Mouse (Mus musculus) adrenal gland, postnatal 14 days (tissue): ENCODE data around the gene Crip3. TPM values are rescaled to one million over a fixed set of nuclear protein-coding genes. Genes with fewer than 3 reads are reported as not detected.

Source experiments
- DNase-seq: peaks from one replicate; pipeline ENCODE4 v3.0.0; 2021; ENCODE audit warnings: mixed read lengths
- total RNA-seq: library from RNA; stranded (reverse); gene quantifications from 2 replicates; pipeline ENCODE4 v1.2.3, GENCODE M21; 2021

Crip3 gene
- total RNA-seq, 1 experiment from 2014 or later = 1.2 TPM

DNA sequence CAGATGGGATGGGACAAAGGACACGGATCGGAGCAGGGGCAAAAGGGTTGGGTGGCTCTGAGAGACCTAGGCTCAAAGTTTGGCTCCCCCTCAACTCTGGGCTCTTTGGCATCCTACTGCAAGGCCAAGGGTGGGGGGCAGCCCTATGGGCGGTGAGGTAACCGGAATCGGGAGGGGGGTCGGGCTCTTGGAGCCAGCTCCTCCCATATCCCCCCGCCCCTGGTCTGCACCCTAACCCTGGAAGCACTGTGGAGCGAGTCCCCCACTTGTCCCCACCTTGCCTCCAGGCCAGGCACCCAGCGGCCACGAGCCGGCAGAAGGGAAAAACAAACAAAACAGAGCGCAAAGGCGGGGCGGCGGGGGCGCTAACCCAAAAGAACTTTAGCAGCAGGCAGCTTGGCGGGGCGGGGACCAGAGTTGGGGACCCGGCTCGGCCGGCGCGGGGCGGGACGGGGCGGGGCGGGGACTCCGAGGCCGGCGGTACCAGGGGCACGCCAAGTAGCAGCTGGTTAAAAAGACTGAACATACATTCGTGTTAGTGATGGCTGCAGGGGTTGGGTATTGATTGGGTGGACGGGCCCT, 26.5 kb downstream of the Crip3 start:
- DNase-seq = peak; percentile 38

- peak; percentile 75 for DNase-seq
Observed at GRCm38 (mm10) chr17:46457791-46458190, 29.1 kb downstream of the Crip3 start.

DNA sequence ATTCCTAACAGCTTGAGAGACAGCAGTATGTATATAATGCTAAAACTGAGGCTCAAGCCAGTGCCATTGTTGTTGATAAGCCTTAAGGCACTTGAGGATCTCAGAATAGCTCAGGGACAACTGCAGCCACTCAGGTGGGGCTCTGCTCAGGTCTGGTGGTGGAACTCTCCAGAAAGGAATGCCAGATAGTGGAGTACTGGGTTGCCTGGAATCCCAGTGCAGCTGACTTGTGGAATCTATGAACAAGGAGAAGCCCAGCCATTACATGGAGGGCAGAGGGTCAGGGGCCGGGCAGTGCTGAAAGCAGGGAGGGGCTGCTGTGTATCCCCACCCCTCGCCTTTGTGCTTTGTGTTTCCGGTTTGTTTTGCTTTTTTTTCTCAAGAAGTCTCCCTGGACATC, 29.7 kb downstream of the Crip3 start:
- no peak for DNase-seq

DNA sequence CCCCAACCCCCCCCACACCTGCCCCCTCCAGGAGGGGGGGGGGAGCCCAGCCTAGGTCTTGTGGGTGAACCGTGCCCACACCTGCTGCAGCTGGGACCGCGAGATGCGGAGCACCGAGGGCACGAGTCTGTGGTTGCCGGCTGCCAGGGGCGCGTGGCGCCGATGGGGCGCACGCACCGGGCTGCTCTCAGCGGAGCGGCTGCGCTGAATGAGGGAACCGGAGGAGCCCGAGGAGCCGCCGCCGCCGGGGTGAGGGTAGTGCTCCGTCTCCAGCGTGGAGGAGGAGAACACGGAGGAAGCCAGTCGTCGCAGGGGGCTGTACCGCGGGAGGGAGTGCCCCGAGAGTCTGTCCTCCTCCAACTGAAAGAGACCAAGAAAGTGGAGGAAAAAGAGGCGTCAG, 31.9 kb downstream of the Crip3 start:
- peak; percentile 31 for DNase-seq

DNA sequence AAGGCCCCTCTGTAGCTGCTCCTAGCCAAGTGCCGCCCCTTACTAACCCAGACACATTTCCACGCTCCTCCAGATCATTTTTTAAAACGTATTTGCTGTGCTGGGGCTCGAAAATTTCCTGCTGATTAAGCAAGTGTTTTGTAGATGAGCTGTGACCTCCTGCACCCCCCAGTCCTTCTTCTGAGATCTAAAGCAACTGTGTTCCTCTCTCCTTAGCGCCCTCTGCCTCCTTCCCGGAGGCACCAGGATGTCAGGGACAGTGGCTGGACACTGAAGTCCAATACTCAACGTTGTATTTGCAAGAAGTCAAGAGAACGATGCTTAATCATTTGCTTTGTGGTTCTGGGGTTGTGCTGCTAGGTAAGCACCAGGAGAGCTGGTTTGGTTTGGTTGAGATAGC, 32.6 kb downstream of the Crip3 start:
- no peak for DNase-seq

- DNase-seq = peak; percentile 56
Observed at GRCm38 (mm10) chr17:46462226-46462625, 33.5 kb downstream of the Crip3 start.

DNA sequence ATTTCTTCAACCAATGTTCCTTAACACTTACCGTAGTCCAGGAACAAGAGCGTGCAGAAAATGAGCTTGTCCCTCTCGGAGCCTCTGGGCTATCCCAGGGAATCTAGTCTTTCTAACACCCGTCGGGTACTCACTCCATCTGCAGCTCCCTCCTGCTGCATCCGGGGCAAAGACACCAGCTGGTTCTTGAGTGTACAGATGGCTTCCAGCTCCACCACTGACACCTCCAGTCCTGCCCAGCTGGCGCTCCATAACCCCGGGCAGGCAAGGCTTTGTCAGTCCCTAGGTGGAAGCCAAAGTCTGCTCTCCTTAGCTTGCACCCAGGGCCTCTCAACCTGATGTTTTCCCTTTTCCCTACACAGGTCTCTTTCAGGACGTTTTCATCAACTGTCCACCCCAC, 39.1 kb downstream of the Crip3 start:
- no peak for DNase-seq

DNA sequence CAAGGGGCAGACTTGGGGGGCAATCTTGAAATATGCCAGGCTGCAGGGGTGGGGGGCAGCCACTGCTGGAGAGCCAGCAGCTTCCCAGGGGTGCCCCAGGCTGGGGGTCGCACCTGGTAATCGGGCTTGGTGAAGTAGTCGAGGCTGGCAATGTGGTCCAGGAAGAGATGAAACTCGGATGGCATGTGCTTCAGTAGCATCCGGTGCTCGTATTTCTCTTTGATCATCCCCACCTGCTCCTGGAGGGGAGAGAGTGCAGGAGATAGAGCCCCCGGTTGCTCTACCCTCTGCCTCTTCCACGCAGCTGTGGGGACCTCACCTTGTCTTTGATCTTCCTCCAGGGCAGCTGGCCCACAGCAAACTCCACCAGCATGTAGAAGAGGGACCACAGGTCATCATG, 47.9 kb downstream of the Crip3 start:
- DNase-seq = no peak

GRCm38 (mm10) chr17:46477286-46477685, 48.6 kb downstream of the Crip3 start:
- DNase-seq = no peak

Other genes starting within 250 kb of the Crip3 start
- 37.3 and 38.5 TPM in 2 replicates for gene Polh, start 226.3 kb upstream of the Crip3 start, total RNA-seq
- 61.0 and 67.9 TPM in 2 replicates for gene Xpo5, start 226.1 kb upstream of the Crip3 start, total RNA-seq
- gene Polr1c, start 180.9 kb upstream of the Crip3 start, total RNA-seq = 73.9 and 74.6 TPM in 2 replicates
- 135 and 137 TPM in 2 replicates for gene Yipf3, start 180.8 kb upstream of the Crip3 start, total RNA-seq
- 3.7 and 4.8 TPM in 2 replicates for gene Lrrc73, start 175.4 kb upstream of the Crip3 start, total RNA-seq
- 44.1 and 44.2 TPM in 2 replicates for gene Tjap1, start 145.9 kb upstream of the Crip3 start, total RNA-seq
- gene Dlk2, start 131.5 kb upstream of the Crip3 start, total RNA-seq = 0.41 and 0.44 TPM in 2 replicates
- gene Abcc10, start 100.6 kb upstream of the Crip3 start, total RNA-seq = 10.1 and 11.5 TPM in 2 replicates
- gene Zfp318, start 45.2 kb upstream of the Crip3 start, total RNA-seq = 28.7 and 37.0 TPM in 2 replicates
- gene Slc22a7, start 9.5 kb downstream of the Crip3 start, total RNA-seq = 0.49 and 14.3 TPM in 2 replicates
- 0.78 and 1.4 TPM in 2 replicates for gene Ttbk1, start 58.7 kb downstream of the Crip3 start, total RNA-seq
- gene Dnph1, start 67.8 kb downstream of the Crip3 start, total RNA-seq = 5.3 and 7.8 TPM in 2 replicates
- gene Cul9, start 117.5 kb downstream of the Crip3 start, total RNA-seq = 17.1 and 20.7 TPM in 2 replicates
- gene Srf, start 127.2 kb downstream of the Crip3 start, total RNA-seq = 38.4 and 39.2 TPM in 2 replicates
- 13.8 and 16.0 TPM in 2 replicates for gene Ptk7, start 200.6 kb downstream of the Crip3 start, total RNA-seq
- 32.3 and 34.7 TPM in 2 replicates for gene Klc4, start 217.1 kb downstream of the Crip3 start, total RNA-seq
- 127 and 134 TPM in 2 replicates for gene Mrpl2, start 217.3 kb downstream of the Crip3 start, total RNA-seq
- gene Cul7, start 221.4 kb downstream of the Crip3 start, total RNA-seq = 45.5 and 52.3 TPM in 2 replicates
- gene Rrp36, start 245.4 kb downstream of the Crip3 start, total RNA-seq = 23.7 and 25.7 TPM in 2 replicates
- 80.5 and 90.2 TPM in 2 replicates for gene Mea1, start 249.9 kb downstream of the Crip3 start, total RNA-seq